Mouse (Mus musculus) neutrophil, adult 5-6 weeks (primary cell): ENCODE measurements around the gene Elf5. TPM values are rescaled to one million over a fixed set of nuclear protein-coding genes. Genes with fewer than 3 reads are reported as not detected.

Experiments
- ATAC-seq: fragments of 151-379, 151-347 bp; 2 replicates; pipeline ENCODE4 v1.8.0; 2017; ENCODE audit warnings: mild to moderate bottlenecking, moderate TSS enrichment; ENCODE audit not compliant: insufficient number of reproducible peaks, poor library complexity, low FRiP score, severe bottlenecking; ENCODE audit errors: extremely low read depth
- total RNA-seq: library from RNA; stranded (forward); fragments of 200-1000 nt; gene quantifications from 2 replicates; pipeline ENCODE4 v1.2.3, GENCODE M21; 2017

The Elf5 gene
- total RNA-seq, 1 experiment from 2014 or later = not detected

DNA sequence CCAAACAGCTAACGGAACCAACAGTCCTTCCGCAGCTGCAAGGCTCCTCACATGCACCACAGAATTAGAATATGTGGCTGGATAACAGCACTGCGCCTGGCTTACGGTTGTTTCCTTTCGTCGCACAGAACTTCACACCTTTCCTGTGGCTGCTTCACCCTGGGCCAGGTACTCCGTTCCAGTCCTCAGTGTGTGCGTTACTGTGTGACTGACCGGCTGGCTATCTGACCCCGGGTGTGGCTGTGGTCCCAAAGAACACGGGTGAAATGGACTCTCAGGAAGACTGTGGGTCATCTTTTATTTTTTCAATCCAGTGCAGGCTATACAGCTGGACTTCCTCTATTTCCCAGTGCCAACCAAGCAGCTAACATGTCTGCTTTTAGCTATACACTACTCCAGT, 53.9 kb downstream of the Elf5 start:
- no peak for ATAC-seq

DNA sequence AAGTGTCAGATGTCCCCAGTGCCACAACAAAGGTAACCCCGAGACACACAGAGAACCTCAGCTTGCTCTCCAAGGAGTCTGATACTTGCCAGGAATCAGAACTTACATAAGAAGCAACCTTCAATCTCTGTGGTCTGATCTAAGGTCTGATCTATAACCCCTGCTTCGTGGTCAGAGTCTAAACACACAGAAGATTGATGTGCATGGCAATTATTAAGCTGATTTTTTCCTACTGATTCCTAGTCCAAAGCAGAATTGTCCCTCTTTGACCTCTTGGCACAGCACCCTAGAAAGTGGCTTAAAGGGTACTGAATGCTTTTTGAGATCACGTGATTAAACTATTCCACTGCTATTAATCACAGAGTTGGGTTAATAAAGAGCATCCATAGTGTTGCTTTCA, 54.8 kb downstream of the Elf5 start:
- no peak for ATAC-seq

DNA sequence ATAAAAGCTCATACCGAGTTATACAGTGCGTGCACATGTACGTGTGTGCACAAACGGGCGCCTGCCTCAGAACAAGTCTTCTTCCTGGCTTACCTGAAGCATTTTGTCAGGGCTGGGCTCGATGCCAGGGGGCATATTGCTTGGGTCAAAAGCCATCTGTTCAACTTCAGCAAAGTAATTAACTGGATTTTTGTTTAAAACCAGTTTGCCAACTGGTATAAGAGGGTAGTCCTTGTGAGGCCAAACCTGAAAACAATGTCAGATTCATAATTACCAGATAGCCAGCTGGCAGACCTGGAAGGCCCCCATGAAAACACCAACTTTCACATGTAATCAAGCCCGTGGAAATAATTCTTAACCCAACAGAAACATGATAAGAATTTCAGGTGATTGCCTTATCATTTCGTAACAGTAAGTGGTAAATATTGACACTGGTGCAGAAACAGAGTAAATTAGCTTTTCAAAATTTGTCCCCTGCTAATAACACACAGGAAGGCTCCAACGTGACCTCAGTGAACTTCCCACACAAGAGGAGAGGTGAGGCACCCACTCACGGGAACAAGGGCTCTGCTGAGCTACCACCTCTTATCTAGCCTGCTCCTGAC, 55.6 kb downstream of the Elf5 start:
- ATAC-seq = no peak

DNA sequence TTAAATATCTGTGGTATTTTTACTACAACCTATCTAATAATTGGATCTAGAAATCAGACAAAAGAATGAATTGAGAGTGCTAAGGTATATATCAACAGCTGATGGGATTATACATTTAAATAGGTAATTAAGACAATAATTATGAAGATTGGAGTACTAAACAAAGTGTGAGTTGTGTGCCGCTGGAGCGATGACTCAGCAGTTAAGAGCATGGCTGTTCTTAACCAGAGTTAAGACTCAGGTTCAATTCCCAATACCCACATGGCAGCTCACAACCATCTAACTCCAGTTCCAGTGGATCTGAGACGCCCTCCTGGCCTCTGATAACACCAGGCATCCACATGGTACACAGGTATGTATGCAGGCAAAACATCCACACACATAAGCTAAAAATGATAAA, 61.9 kb downstream of the Elf5 start:
- ATAC-seq = no peak

DNA sequence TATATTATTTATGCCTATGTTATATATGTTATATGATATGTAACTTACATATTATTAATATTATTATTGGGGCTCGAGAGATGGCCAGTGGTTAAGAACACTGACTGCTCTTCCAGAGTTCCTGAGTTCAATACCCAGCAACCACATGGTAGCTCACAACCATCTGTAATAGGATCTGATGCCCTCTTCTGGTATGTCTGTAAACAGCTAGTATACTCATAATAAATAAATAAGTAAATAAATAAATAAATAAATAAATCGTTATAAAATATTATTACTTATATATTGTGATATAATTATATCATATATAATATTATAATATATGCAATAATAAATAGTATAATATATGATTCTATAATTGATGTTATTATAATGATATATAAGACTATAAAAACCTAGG, 64.7 kb downstream of the Elf5 start:
- ATAC-seq = no peak

DNA sequence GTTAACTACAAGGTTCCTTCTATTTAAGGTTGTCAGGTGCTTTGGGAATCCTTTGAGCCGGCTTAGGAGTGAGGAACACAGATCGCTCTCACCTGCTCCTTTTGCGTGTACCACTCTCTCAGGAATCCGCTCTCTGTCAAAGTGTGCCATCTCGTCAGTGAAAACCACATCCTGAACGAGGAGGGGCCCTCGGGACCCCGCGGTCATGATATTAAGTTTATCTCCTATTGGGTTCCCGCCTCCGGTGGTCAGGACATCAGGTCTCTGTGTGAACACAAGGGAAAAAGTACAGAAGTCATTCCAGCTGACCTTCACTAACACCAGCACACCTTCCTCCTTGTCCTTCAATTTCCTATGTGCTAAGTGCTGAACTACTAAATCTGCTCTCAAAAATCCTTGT, 65.2 kb downstream of the Elf5 start:
- no peak for ATAC-seq

DNA sequence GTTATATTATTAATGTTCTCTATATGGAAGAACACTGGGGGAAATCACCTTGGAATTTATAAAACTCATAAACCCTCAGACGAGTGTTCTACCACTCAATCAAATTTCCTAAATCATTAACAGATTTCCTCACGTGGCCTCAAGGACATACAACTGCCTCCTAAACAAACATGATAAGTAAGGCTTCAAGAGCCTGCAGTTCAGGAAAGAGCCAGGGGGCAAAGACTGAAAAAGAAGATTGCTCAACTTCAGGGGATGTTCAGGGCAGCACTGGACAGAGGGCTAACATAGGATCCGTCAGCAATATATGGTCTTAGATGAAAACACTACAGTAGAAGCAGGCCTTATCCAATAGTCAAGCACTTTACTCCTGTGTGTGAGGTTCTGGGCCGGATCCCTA, 66.0 kb downstream of the Elf5 start:
- ATAC-seq = no peak

DNA sequence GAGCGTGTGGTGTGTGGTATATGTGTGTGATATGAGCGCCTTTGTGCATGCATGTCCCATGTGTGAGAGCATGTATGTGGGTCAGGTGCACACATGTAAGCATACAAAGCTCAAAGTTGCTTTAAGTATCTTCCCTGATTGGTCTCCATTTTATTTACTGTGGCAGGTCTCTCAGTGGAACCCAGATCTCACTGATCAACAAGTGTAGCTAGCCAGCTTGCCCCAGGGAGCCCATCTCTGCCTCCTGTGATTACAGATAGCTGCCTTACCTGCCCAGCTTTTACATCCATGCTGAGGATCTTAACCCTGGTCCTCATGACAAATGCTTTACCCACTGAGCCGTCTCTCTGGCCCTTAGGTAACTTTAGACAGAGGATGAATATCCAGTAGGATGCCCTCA, 66.8 kb downstream of the Elf5 start:
- no peak for ATAC-seq

DNA sequence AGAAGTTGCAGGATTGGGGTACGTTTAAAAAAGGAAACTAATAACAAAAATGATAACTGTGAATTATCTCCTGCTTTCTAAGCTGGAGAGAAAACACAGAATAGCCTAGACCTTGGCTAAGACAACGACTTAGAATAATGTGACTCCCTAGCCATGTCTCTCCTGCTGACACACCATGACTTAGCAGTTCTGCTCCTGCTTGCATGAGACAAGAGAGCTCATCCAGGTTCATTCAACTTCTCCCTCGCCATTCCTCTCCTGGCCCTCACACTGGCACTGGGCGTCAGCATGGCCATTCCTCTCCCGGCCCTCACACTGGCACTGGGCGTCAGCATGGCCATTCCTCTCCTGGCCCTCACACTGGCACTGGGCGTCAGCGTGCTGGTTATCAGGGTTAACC, 68.8 kb downstream of the Elf5 start:
- no peak for ATAC-seq

DNA sequence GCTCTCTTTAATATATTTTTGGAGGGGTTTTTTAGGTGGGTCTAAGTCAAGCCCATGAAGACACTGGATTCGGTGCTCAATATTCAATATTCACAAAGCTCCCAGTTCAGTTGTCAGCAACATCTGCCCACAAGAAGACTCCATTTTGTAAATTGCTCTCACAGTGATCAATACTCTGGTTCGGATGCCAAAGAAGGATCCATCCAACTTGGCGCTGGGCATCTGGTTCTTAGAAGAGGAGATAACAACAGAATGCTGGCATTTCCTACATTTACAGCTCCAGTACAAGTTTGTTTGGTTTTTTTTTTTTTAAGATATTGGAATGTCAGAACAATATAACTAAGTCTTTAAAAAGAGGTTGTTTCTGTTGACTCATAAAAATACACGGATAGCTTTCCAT, 69.4 kb downstream of the Elf5 start:
- no peak for ATAC-seq

DNA sequence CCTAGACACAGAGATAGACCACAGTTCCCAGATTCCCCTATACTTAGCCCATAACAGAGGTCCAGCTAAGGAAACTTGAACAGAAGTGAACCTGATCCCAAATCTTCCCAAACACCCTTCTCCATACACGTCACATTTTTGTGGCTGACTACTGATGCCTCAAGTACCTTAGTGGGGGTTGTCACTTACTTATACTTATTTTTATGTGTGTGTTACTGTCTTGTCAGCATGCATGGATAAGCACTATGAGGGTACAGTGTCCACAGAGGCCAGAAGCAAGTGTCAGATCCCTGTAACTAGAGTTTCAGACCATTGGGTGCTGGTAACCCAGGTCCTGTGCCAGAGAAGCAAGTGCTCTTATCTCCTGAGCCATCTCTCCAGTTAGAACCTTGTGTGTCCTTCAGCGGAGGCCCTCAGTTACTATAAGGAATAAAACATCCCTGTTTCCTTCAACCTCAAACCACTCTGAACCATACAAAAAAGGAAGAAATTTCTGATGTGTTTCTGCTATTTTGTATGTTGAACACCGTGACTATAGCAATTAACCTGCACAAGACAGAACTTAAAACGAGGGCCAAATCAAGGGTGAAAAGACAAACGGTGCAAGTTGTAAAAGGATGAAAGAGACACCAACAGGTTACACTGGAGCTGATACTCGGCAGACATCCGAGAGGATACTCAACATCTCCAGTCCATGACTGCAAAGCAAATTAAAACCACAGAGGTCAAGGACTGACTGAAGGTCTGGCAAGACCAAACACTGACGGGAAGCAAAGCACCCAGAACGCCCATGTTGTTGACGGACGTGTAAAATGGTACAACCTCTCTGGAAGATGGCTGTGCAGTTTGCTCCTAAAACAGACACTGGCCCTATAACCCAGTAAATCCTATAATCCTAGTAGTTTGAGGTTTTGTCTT, 70.1 kb downstream of the Elf5 start:
- ATAC-seq = no peak

DNA sequence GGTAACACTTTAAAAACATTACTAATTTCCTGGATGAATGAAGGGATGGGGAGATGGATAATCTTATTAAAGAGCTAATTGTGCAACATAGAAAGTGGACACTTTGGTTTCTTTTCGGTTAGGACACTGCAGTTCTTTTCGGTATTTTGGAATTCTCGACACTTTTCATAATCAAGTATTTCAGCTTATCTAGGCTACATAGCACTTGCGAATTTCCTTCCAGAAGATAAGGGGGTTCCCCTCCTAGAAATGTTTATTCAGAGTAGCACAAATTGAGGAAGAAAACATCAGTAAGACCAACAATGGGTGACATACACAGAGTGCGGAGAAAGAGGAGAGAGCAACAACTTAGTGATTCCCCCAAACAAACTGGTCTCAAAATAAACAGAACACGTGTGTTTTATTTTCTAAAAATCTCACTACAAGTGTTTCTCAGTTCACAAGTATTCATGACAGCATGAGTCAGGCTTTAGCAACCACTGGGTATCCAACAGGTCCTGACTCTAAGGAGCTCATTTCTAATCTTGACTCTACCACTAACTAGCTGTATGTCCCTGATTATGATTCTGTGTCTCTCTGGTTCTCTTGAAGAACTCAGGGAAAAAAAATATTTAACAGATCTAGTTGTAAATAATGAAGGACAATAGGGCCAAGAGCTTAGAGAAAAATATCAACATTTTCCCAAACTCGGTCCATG, 71.9 kb downstream of the Elf5 start:
- no peak for ATAC-seq

DNA sequence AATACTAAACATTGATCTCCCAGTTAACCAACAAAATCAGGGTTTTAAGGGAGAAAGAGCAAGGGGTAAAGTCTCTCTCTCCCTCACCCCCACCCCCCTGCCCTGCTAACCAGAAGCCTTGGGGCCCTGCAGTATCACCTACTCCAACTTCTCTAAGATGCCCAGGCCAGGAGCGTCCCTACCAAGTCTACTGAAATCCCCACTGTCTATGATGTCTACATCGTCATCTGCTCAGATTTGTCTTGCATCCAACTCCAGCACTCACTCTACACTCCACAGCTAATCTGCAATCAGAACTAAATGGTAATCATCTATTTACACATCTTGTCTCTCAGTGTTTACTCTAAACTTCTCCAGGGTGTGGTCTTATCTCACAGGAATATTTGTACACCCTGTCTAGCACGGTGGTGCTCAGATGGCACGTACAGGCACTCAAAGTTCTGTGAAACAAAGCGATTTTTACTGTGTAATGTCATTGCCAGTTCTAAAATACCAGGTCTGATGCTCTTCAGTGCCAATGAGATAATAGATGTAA, 72.6 kb downstream of the Elf5 start:
- ATAC-seq = no peak

DNA sequence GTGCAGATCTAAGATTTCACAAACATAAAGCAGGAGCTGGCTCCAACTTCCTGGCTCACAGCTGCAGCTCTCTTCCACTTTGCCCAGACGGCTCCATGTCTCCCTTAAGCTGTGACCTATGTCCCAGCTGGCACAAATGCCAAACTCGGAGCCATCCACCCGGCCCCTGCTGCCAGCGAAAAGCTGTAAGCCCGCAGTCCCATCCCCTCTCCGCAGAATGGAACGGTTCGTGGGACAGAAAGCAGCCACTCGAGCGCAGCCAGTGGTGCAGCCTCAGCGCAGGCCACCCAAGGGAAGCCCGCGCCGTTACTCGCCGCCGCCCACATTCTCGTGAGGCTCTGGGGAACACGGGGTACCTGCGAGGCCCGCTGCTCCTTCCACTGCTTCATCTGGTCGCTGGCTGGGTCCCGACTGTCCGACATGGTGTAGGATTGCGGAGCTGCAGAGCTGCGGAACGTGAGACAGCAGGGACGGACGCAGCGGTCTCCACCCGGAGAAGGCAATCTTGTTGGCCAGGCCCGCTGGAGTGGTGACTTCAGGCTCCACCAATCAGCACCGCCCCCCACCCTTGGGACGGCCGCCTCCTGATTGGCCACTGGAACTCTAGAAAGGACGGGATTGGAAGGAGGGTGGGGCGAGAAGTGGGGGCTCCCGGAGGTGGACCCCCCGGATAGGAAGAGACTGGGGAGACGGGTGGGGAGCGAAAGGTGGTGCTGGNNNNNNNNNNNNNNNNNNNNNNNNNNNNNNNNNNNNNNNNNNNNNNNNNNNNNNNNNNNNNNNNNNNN, 73.3 kb downstream of the Elf5 start, which contains the start of gene Cat:
Gene Cat (minus strand): TSS at position 544 of the 785 bp plus-strand sequence.
- peak; percentile 91 for ATAC-seq

DNA sequence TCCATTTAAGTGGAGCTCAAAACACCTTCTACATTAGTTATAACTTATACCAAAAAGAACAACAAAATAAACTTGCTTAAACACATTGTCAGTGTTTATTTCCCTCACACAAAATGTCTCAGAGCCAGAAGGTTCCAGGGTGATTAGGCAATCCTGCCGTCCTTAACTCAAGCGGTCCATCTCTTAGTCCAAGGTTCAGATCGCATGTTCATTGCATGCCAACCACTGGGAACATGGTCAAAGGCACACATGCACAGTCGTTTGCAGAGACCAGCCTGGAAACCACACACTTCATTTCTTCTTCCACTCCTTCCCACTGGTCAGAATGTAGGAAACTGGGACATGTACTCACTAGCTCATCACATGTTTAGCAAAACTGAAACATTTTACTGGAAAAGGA, 81.0 kb downstream of the Elf5 start:
- no peak for ATAC-seq

DNA sequence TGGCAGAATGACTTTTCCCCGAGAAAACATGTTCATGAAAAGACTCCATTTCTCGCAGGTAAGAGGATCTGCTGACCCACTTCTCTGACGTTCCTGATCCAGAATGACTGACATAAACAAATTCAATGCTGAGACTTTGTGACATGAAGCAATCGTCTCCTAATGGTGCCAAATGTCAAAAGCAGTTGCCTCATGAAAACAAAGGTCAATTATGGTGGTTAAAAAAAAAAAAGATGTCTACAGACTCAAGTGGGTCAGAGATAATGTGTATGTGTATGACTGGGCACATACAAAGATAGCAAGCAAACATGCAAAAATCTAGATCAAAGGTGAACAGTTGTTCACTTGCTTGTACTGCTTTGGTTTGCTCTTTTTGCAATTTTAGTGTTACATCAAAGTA, 82.3 kb downstream of the Elf5 start:
- no peak for ATAC-seq

DNA sequence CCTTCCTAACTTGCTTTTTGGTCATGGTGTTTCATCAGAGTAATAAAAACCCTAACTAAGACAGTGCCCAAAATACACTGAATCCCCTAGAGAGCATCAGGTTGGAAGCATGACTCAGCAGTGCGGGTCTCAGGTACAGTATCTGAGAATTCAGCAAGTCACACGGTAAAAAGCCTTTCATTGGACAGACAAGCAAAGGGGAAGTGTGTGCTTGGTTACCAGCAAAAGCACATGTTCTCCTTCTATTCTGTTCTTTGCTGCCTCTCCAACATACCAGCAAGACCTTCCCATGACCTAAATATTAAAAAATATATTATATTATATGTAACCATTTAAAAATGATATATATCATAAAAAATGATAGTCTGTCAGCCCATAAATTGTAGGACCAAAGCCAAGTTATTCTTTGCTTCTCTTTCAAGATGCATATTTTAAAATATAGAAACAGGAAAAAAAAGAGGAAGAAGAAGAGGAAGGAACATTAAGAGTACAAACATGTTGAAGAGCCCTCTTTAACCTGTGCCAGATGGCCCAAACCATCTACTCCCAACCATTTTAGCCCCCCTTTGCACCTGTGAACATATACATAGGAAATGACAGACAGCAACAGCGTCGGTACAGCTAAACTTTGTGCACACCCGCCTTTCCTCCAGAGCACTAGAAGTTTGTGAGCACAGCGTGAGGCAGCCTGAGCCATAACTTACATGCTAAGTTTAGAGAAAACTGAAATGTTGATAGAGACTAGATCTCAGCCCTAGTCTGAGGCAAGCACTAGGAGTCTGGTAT, 84.3 kb downstream of the Elf5 start:
- peak; percentile 77 for ATAC-seq
